Mouse (Mus musculus): ENCODE results near the gene Plcl2. TPM values are rescaled to one million over a fixed set of nuclear protein-coding genes. Genes with fewer than 3 reads are reported as not detected.
"Not testable (repeated sequence)": the region's sequence is repeated elsewhere in the genome, so short reads cannot be mapped to it uniquely, and the experiment has no call there.

Gene Plcl2
- polyA plus RNA-seq, 1 experiment from 2014 or later = 10.4 TPM

DNA sequence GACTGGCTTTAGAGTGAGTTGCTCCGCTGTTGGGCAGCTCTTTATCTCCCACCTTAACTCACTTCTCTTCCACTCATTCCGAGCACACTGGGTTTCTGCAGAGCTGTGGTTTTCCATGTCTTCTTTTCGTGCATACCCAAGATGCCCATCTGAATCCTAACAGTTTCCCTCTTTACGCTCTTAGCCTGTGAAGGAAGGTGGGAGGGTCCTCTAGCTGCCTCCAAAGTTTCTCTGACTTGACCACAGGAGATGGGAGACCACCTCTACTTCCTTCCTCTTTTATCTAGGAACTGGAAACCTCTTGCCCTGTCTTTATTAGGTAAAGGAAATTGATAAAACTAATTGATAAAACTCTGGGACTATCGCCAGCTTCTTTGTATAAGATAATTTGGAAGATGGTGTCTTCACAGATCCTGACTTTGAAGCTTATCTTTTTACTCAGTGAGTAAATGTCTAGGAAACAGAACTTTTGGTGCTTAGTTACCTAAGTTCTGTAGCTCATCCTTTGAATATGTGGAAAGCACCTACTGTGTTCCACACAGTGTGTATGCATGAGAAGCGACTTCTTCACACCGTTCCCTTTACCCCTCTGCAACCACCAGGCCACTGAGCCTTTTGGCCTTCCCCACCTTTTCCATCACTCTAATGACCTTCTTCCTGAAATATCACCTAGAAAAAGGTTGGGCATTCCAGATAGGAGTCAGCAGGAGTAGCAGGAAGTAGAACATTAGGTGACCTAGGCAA lies 111.8 kb downstream of the Plcl2 start:
- H3K27ac ChIP-seq (ENCODE audit: low read depth, low read length) = no peak overlapping the region
- no peak overlapping the region for H3K4me3 ChIP-seq (ENCODE audit: low read depth, low read length)
- no peak overlapping the region for H3K9ac ChIP-seq (ENCODE audit: low read length)
- H3K36me3 ChIP-seq (ENCODE audit: control insufficient read depth, insufficient read depth, low read length) = no peaks in the 10 kb centered on the region
- H3K4me2 ChIP-seq (ENCODE audit: low read length) = no peak overlapping the region
- no peaks in the 10 kb centered on the region for H3K4me1 ChIP-seq (ENCODE audit: control insufficient read depth, insufficient read depth, low read length)
- WGBS = 94% methylated on average over 7 of the region's 7 CpGs
- no peaks in the 10 kb centered on the region for H3K9me3 ChIP-seq (replicated peaks; ENCODE audit: control insufficient read depth, low read length)
- no peak for ATAC-seq
- no peak for DNase-seq (ENCODE audit: low spot score)
- no peaks in the 10 kb centered on the region for H3K27me3 ChIP-seq (replicated peaks; ENCODE audit: control insufficient read depth, insufficient read depth, low read length)

DNA sequence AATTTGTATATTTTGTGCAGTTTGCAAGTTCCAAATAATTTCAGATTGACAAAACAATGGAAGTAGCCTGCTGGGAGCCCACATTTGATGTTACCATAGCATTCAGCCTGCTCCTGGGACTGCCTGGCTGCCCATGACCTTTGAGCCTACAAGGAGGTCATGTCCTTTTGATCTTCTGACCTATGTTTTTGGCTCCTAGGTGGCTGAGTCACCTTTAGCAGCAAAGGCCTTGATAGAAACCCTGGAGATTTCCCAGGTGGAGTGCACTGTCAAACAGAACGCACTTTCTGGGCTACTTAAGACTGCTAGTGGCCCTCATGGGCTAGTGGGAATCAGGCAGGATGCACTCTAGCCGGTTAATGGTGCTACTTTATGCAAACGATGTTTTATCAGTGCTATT lies 112.8 kb downstream of the Plcl2 start:
- Histone ChIP-seq H3K4me3 (ENCODE audit: low read depth, low read length) (no peak overlapping the region), H3K27me3 (replicated peaks; ENCODE audit: control insufficient read depth, insufficient read depth, low read length) (no peaks in the 10 kb centered on the region), H3K36me3 (ENCODE audit: control insufficient read depth, insufficient read depth, low read length) (no peaks in the 10 kb centered on the region), H3K9ac (ENCODE audit: low read length) (no peak overlapping the region), H3K4me1 (ENCODE audit: control insufficient read depth, insufficient read depth, low read length) (no peaks in the 10 kb centered on the region), H3K9me3 (replicated peaks; ENCODE audit: control insufficient read depth, low read length) (no peaks in the 10 kb centered on the region), H3K4me2 (ENCODE audit: low read length) (no peak overlapping the region), H3K27ac (ENCODE audit: low read depth, low read length) (no peak overlapping the region)
- DNase-seq (ENCODE audit: low spot score) (no peak), ATAC-seq (no peak)
- WGBS = 78% methylated on average over 3 of the region's 3 CpGs

DNA sequence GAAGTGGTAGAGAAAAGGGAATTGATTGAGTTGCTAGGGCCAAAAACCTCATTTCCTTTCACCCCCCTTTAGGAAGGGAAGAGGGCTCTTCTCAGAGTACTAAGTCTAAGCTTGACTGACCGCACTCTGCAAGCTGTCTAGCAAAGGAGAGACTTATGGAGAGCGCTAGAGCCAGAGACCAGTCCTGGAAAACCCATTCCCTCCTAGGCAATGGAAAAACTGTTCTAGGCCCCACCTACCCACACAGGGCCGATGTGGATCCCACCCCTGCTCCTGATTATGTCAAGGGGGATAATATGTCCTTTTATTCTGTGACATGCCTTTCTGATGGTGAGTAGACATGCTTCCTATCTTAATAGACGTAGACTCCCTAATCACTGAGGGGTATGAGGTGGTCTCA lies 116.4 kb downstream of the Plcl2 start:
- Histone ChIP-seq H3K9ac (ENCODE audit: low read length) (no peak overlapping the region), H3K27ac (ENCODE audit: low read depth, low read length) (no peak overlapping the region), H3K36me3 (ENCODE audit: control insufficient read depth, insufficient read depth, low read length) (no peaks in the 10 kb centered on the region), H3K4me1 (ENCODE audit: control insufficient read depth, insufficient read depth, low read length) (no peaks in the 10 kb centered on the region), H3K4me3 (ENCODE audit: low read depth, low read length) (no peak overlapping the region), H3K4me2 (ENCODE audit: low read length) (no peak overlapping the region), H3K27me3 (replicated peaks; ENCODE audit: control insufficient read depth, insufficient read depth, low read length) (no peaks in the 10 kb centered on the region), H3K9me3 (replicated peaks; ENCODE audit: control insufficient read depth, low read length) (no peaks in the 10 kb centered on the region)
- 84% methylated on average over 4 of the region's 4 CpGs for WGBS
- no peak for ATAC-seq
- no peak for DNase-seq (ENCODE audit: low spot score)

DNA sequence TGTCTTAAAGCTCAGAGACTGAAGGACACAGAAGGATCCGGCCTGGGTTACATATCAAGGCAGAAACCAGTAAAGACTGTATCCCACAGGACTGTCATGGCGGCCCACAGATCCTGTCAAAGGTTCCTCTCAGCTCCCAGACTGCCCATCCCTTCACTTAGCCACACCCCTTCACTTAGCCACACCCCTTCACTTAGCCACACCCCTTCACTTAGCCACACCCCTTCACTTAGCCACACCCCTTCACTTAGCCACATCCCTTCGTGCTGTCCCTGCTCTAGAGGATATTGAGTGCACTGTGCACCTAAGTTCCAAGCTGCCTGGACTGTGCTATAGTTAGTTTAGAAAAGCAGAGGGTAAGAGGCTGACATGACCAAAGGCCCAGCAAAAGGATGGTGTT lies 118.5 kb downstream of the Plcl2 start:
- Histone ChIP-seq H3K9me3 (replicated peaks; ENCODE audit: control insufficient read depth, low read length) (no peaks in the 10 kb centered on the region), H3K27ac (ENCODE audit: low read depth, low read length) (no peak overlapping the region), H3K27me3 (replicated peaks; ENCODE audit: control insufficient read depth, insufficient read depth, low read length) (no peaks in the 10 kb centered on the region), H3K36me3 (ENCODE audit: control insufficient read depth, insufficient read depth, low read length) (no peaks in the 10 kb centered on the region), H3K4me1 (ENCODE audit: control insufficient read depth, insufficient read depth, low read length) (no peaks in the 10 kb centered on the region), H3K9ac (ENCODE audit: low read length) (no peak overlapping the region), H3K4me2 (ENCODE audit: low read length) (no peak overlapping the region), H3K4me3 (ENCODE audit: low read depth, low read length) (no peak overlapping the region)
- 95% methylated on average over 3 of the region's 3 CpGs for WGBS
- no peak for ATAC-seq
- no peak for DNase-seq (ENCODE audit: low spot score)

DNA sequence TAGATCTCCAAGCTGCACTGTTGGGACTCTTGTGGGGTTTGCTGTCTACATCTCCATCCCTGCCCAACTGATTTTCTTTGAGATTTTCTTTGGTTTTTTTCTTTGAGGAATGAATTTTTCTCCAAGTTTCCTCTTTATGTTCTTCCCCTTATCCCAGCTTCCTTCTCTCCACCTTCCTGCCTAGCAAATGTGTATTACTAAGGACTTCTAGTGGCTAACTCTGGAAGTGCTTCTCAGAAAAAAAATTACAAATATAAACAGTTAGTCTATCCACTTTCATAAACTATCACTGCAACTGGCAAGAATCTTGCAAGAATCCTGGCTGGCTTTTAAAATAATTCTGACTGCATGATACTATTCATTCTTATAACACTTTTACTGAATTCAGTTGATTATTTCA lies 119.5 kb downstream of the Plcl2 start:
- Histone ChIP-seq H3K27me3 (replicated peaks; ENCODE audit: control insufficient read depth, insufficient read depth, low read length) (no peaks in the 10 kb centered on the region), H3K4me1 (ENCODE audit: control insufficient read depth, insufficient read depth, low read length) (no peaks in the 10 kb centered on the region), H3K4me2 (ENCODE audit: low read length) (no peak overlapping the region), H3K9ac (ENCODE audit: low read length) (no peak overlapping the region), H3K27ac (ENCODE audit: low read depth, low read length) (no peak overlapping the region), H3K9me3 (replicated peaks; ENCODE audit: control insufficient read depth, low read length) (no peaks in the 10 kb centered on the region), H3K36me3 (ENCODE audit: control insufficient read depth, insufficient read depth, low read length) (no peaks in the 10 kb centered on the region), H3K4me3 (ENCODE audit: low read depth, low read length) (no peak overlapping the region)
- 0 out of 2 replicates have a peak, but pooled peaks have one; percentile 32 for ATAC-seq
- peak; percentile 48 for DNase-seq (ENCODE audit: low spot score)

DNA sequence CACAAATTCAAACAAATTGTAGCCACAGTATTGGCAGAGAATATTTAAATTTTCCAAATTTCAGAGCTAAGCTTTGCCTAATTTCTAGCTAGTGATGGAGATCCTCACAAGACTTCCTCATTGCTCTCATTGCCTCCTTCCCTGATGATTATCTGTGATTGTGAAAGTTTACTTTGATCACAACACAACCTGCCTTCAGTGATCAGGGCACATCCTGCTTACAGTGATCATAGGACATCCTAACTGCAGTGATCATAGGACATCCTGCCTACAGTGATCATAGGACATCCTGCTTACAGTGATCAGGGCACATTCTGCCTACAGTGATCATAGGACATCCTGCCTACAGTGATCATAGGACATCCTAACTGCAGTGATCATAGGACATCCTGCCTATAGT lies 121.8 kb downstream of the Plcl2 start:
- not testable (repeated sequence) for H3K4me3 ChIP-seq (ENCODE audit: low read depth, low read length); H3K27ac ChIP-seq (ENCODE audit: low read depth, low read length); H3K4me2 ChIP-seq (ENCODE audit: low read length); H3K9ac ChIP-seq (ENCODE audit: low read length); H3K9me3 ChIP-seq (replicated peaks; ENCODE audit: control insufficient read depth, low read length); H3K4me1 ChIP-seq (ENCODE audit: control insufficient read depth, insufficient read depth, low read length); H3K27me3 ChIP-seq (replicated peaks; ENCODE audit: control insufficient read depth, insufficient read depth, low read length); ATAC-seq; DNase-seq (ENCODE audit: low spot score); H3K36me3 ChIP-seq (ENCODE audit: control insufficient read depth, insufficient read depth, low read length)

DNA sequence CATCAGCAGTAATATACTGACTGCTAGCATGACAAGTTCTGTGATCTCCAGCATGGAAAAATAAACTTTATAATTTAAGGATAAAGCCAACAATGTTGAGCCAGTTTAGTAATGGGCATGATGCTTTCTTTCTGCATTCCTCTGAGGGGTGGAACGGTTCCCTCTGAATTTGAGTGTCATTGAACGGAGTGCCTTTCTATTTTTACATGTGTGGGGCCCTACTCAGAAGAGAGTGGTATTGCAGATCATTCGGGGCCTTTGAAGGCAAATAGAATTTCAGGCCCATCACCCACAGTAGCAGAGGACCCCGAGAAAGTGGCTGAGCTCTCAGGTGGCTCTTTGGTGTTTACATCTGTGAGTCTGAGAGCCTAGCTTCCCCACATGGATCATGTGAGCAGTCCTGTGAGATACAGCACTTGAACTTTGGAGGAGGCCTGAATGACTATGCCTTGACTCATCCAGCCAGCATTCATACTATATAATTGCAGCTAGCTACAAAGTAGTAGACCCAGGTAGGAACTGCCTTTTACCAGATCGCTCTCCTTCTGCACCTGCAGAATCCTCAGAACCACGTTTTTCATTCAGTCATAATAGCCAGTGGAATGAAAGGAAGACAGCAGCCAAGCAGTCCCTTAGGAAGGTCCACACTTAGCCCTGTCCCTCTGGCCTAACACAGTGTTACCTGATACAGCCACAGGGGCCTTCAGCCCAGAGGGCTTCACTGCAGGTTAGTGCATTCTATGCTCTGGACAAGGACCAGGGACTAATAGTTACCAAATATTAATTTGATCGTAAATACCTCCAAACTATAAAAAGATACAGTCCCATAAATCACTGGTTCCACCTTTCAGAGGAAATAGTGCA lies 125.0 kb downstream of the Plcl2 start:
- WGBS = 84% methylated on average over 7 of the region's 7 CpGs
- Histone ChIP-seq H3K36me3 (ENCODE audit: control insufficient read depth, insufficient read depth, low read length) (no peaks in the 10 kb centered on the region), H3K9ac (ENCODE audit: low read length) (no peak overlapping the region), H3K9me3 (replicated peaks; ENCODE audit: control insufficient read depth, low read length) (no peaks in the 10 kb centered on the region), H3K4me2 (ENCODE audit: low read length) (no peak overlapping the region), H3K27me3 (replicated peaks; ENCODE audit: control insufficient read depth, insufficient read depth, low read length) (no peaks in the 10 kb centered on the region), H3K27ac (ENCODE audit: low read depth, low read length) (no peak overlapping the region), H3K4me3 (ENCODE audit: low read depth, low read length) (no peak overlapping the region), H3K4me1 (ENCODE audit: control insufficient read depth, insufficient read depth, low read length) (no peaks in the 10 kb centered on the region)
- ATAC-seq = no peak
- DNase-seq (ENCODE audit: low spot score) = no peak

DNA sequence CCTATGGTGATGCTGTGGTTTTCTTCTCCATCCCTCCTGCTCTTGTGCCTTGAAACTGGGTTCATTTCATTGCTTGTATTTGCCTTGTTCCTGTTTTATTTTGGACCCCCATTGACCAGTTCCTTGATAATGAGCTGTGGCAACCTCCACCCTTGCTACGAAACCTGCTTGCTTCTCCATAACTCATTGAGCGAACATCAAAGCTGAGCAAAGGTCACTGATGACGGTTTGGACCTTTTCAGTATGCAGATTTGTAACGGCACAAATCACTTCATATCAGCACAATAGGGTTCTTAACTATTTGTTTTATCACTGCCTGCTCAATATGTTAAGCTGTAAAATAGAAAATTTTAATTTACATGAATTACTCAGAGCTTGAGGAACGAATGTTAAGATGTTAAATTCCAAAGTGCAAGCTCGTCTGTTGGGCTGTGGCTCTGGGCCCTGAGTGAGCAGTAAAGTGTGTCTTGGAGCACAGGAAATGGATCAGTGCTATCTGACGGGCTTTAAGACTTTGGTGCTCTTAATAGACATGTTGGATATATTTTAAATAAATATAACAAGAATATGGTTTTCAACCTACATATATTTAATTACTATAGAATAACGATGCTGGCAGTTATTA lies 126.9 kb downstream of the Plcl2 start:
- 81% methylated on average over 8 of the region's 8 CpGs for WGBS
- DNase-seq (ENCODE audit: low spot score) = no peak
- H3K4me2 ChIP-seq (ENCODE audit: low read length) = no peak overlapping the region
- no peaks in the 10 kb centered on the region for H3K36me3 ChIP-seq (ENCODE audit: control insufficient read depth, insufficient read depth, low read length)
- no peak for ATAC-seq
- no peaks in the 10 kb centered on the region for H3K4me1 ChIP-seq (ENCODE audit: control insufficient read depth, insufficient read depth, low read length)
- no peak overlapping the region for H3K4me3 ChIP-seq (ENCODE audit: low read depth, low read length)
- no peaks in the 10 kb centered on the region for H3K9me3 ChIP-seq (replicated peaks; ENCODE audit: control insufficient read depth, low read length)
- no peaks in the 10 kb centered on the region for H3K27me3 ChIP-seq (replicated peaks; ENCODE audit: control insufficient read depth, insufficient read depth, low read length)
- no peak overlapping the region for H3K9ac ChIP-seq (ENCODE audit: low read length)
- no peak overlapping the region for H3K27ac ChIP-seq (ENCODE audit: low read depth, low read length)

DNA sequence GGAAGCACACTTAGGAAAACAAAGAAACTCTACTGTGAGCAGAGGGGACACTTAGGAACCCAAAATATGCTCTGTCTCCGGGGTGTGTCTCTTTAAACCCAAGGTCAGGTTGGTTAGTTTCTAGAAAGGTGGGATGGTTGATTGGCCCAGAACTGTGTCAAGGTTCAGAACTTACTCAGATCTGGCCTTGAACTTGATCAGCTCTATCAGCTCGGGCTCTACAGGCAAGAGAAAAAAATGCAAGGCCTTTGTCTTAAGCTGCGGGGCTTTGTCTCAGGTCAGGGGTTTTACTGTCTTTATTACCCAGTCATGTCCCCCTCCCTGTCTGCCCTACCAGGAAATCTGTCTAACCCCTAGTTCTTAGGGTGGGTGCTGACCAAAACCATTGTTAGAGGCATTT lies 129.6 kb downstream of the Plcl2 start:
- Histone ChIP-seq H3K9ac (ENCODE audit: low read length) (no peak overlapping the region), H3K4me3 (ENCODE audit: low read depth, low read length) (no peak overlapping the region), H3K4me2 (ENCODE audit: low read length) (no peak overlapping the region), H3K27me3 (replicated peaks; ENCODE audit: control insufficient read depth, insufficient read depth, low read length) (no peaks in the 10 kb centered on the region), H3K36me3 (ENCODE audit: control insufficient read depth, insufficient read depth, low read length) (no peaks in the 10 kb centered on the region), H3K9me3 (replicated peaks; ENCODE audit: control insufficient read depth, low read length) (no peaks in the 10 kb centered on the region), H3K4me1 (ENCODE audit: control insufficient read depth, insufficient read depth, low read length) (peaks cover 5% of the 10 kb centered on the region), H3K27ac (ENCODE audit: low read depth, low read length) (no peak overlapping the region)
- WGBS = 85% methylated on average over 3 of the region's 3 CpGs
- ATAC-seq = no peak
- no peak for DNase-seq (ENCODE audit: low spot score)
